Mouse (Mus musculus) hematopoietic multipotent progenitor cell, adult 10-12 weeks (in vitro differentiated cells): ENCODE measurements around the gene Tmem213. TPM values are rescaled to one million over a fixed set of nuclear protein-coding genes. Genes with fewer than 3 reads are reported as not detected.

Experiments
- polyA plus RNA-seq: library from polyadenylated mRNA; stranded (reverse); fragments of >175 nt; gene quantifications from 2 replicates; pipeline ENCODE4 v1.2.3, GENCODE M21; 2012; ENCODE audit warnings: low replicate concordance

The Tmem213 gene
- not detected in 2 replicates for polyA plus RNA-seq

GRCm38 (mm10) chr6:38109160-38109795, at the start of gene Tmem213:
TSS of gene Tmem213 (plus strand) at chr6:38109255.

GRCm38 (mm10) chr6:38124207-38124835, 15.3 kb downstream of the Tmem213 start, which contains the start of gene Atp6v0a4:
TSS of gene Atp6v0a4 (minus strand) at chr6:38124586.

Other genes starting within 250 kb of the Tmem213 start
- 8.8 and 14.9 TPM in 2 replicates for gene Trim24, start 238.4 kb upstream of the Tmem213 start, polyA plus RNA-seq
- not detected in 2 replicates for gene Svopl, start 62.3 kb upstream of the Tmem213 start, polyA plus RNA-seq
- gene Atp6v0a4, start 15.3 kb downstream of the Tmem213 start, polyA plus RNA-seq, result not detected in 2 replicates
- 0.07 and 0.34 TPM in 2 replicates for gene D630045J12Rik, start 144.8 kb downstream of the Tmem213 start, polyA plus RNA-seq
- gene Zc3hav1l, start 190.0 kb downstream of the Tmem213 start, polyA plus RNA-seq, result 0.33 and 0.53 TPM in 2 replicates
- gene Zc3hav1, start 245.3 kb downstream of the Tmem213 start, polyA plus RNA-seq, result 37.9 and 43.0 TPM in 2 replicates